Mouse (Mus musculus) C2C12 (cell line): ENCODE measurements around the gene Slc16a13.

Source experiments
- CTCF ChIP-seq: IDR thresholded peaks from one replicate; pipeline ENCODE4 v1.5.1; 2011; ENCODE audit not compliant: control insufficient read depth, insufficient read depth, insufficient read length
- MAX ChIP-seq: IDR thresholded peaks from one replicate; pipeline ENCODE4 v1.6.1; 2011; ENCODE audit warnings: mild to moderate bottlenecking, control low read depth
- USF1 ChIP-seq: IDR thresholded peaks from one replicate; pipeline ENCODE4 v1.6.1; 2011; ENCODE audit warnings: low read depth, mild to moderate bottlenecking, control low read depth, moderate library complexity

DNA sequence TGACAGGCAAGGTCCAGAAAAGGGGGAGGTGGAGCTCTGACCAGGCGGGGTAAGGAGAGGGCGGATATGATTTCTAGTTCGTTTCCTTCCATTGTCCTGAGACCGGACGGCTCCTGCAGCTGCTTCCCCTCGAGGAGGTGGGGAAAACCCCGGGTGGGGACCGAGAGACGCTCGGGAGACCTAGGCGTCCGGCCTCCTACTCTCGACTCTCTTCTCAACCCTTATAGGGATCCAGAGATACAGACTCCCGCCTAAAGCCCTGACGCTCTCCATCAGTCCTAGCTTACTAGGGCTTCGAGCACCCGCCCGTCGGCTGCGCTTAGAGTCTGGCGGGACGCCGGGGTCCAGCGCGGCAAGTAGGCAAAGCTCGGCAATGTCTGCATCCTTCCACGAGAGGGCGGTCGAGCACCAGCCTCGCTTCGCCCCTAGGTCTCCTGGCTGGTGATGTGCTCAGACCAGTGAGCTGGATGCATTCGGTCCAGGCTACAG, 9.4 kb upstream of the Slc16a13 start:
- peak; percentile 97 for TF ChIP-seq CTCF
- TF ChIP-seq MAX, result peak; percentile 9
- TF ChIP-seq USF1, result no peak
